ENCODE assay signal across 8 mouse cellular contexts in genomic region chr11:103095801-103096200, GRCm38 (mm10). TPM values are rescaled to one million over a fixed set of nuclear protein-coding genes. Genes with fewer than 3 reads are reported as not detected.
"Had no signal": no experiment of that assay in that cellular context is flagged by ENCODE, and none has a peak within 500 bp of the region (broad histone marks: within the 10 kb centered on the region; RNA-seq: fewer than 3 reads in every experiment).

No protein-coding gene starts in this region.

- H3K36me3 ChIP-seq: limb, embryonic 13.5 days; midbrain, embryonic 13.5 days had no signal

- H3K27ac ChIP-seq: limb, embryonic 13.5 days; liver, embryonic 14.5 days; midbrain, embryonic 13.5 days had no signal

- H3K4me3 ChIP-seq: limb, embryonic 13.5 days; midbrain, embryonic 13.5 days had no signal

- DNase-seq: kidney, postnatal 14 days; left cerebral cortex, postnatal 4 days; lung, adult 18-20 months; thymus, postnatal 4 days had no signal

- ATAC-seq: midbrain, embryonic 13.5 days had no signal

- H3K9ac ChIP-seq: liver, embryonic 14.5 days; midbrain, embryonic 13.5 days had no signal

- H3K4me2 ChIP-seq: midbrain, embryonic 13.5 days had no signal

- H3K9me3 ChIP-seq: limb, embryonic 13.5 days; midbrain, embryonic 13.5 days had no signal

RNA-seq across cellular contexts. Expression of gene Plcd3, which starts 5.7 kb away (rescaled TPM):
- total RNA-seq: megakaryocyte-erythroid progenitor cell, adult 5-6 weeks had no signal
